Mouse (Mus musculus) mesoderm, embryonic 11.5 days (tissue): ENCODE results near the gene Vmn2r110.

ENCODE experiments used
- DNase-seq: peaks from one replicate; pipeline ENCODE4 v3.0.0-alpha.2; 2012; ENCODE audit warnings: low read depth, low spot score

The Vmn2r110 gene

GRCm38 (mm10) chr17:20596323-20596722, at the start of gene Vmn2r110:
TSS of gene Vmn2r110 (minus strand) at chr17:20596423.
- no peak for DNase-seq

GRCm38 (mm10) chr17:20624777-20625176, 28.6 kb upstream of the Vmn2r110 start, which contains the start of gene Fpr-rs3:
TSS of gene Fpr-rs3 (minus strand) at chr17:20624877.
- DNase-seq = no peak

- DNase-seq = no peak
These were observed 31.6 kb downstream of the Vmn2r110 start, which contains the start of gene Vmn2r109 for GRCm38 (mm10) chr17:20564656-20565055. TSS of gene Vmn2r109 (minus strand) at chr17:20564756.
